Mouse (Mus musculus) liver, embryonic 11.5 days (tissue): ENCODE data around the gene Ggt6. TPM values are rescaled to one million over a fixed set of nuclear protein-coding genes. Genes with fewer than 3 reads are reported as not detected.

ENCODE experiments used
- ATAC-seq: fragments of 200-750 bp; cut with Nextera tagmentation; replicated peaks from 2 replicates; pipeline ENCODE4 v1.8.0; 2017; ENCODE audit warnings: moderate number of reproducible peaks, mild to moderate bottlenecking, moderate TSS enrichment, moderate library complexity; ENCODE audit not compliant: low FRiP score
- DNase-seq: peaks from one replicate; pipeline ENCODE4 v3.0.0-alpha.2; 2017; ENCODE audit warnings: low spot score
- H3K27ac ChIP-seq: fragments of 300-500 bp; sonication (generic); 2 replicates; pipeline ENCODE4 v1.5.1; 2014; ENCODE audit warnings: mild to moderate bottlenecking, low read depth, low read length, control low read depth
- H3K27me3 ChIP-seq: fragments of 300-500 bp; sonication (generic); replicated peaks from 2 replicates; pipeline ENCODE4 v1.6.1; 2014; ENCODE audit warnings: low read length, mixed read lengths; ENCODE audit not compliant: control insufficient read depth, insufficient read depth
- H3K36me3 ChIP-seq: fragments of 300-500 bp; sonication (generic); 2 replicates; pipeline ENCODE4 v1.6.1; 2014; ENCODE audit warnings: mild to moderate bottlenecking, low read length, moderate library complexity, mixed read lengths; ENCODE audit not compliant: control insufficient read depth, insufficient read depth
- H3K4me1 ChIP-seq: fragments of 300-500 bp; sonication (generic); replicated peaks from 2 replicates; pipeline ENCODE4 v1.6.1; 2014; ENCODE audit warnings: low read length, mixed read lengths; ENCODE audit not compliant: control insufficient read depth, insufficient read depth
- H3K4me2 ChIP-seq: fragments of 300-500 bp; sonication (generic); 2 replicates; pipeline ENCODE4 v1.6.1; 2014; ENCODE audit warnings: mild to moderate bottlenecking, control low read depth, moderate library complexity
- H3K4me3 ChIP-seq: fragments of 300-500 bp; sonication (generic); 2 replicates; pipeline ENCODE4 v1.5.1; 2014; ENCODE audit warnings: low read depth, low read length, control low read depth
- H3K9ac ChIP-seq: fragments of 300-500 bp; sonication (generic); 2 replicates; pipeline ENCODE4 v1.6.1; 2014; ENCODE audit warnings: low read depth, low read length, control low read depth
- H3K9me3 ChIP-seq: fragments of 300-500 bp; sonication (generic); 2 replicates; pipeline ENCODE4 v1.6.1; 2016; ENCODE audit warnings: low read length, inconsistent platforms, mixed read lengths; ENCODE audit not compliant: control insufficient read depth
- WGBS: fragments of 180-500 bp; shearing (Covaris S2); extraction: QIAGEN DNeasy Blood & Tissue Kit; methylation state at CpG from one replicate; pipeline ENCODE4 v1.1.7; 2014; 5-methylcytosine and 5-hydroxymethylcytosine counted together
- polyA plus RNA-seq: library from polyadenylated mRNA; unstranded; fragments of >200 nt; fragmentation: Nextera tagmentation; extraction: Ambion mirVana; gene quantifications from 2 replicates; pipeline ENCODE4 v1.2.1, GENCODE M21; 2014

Ggt6 gene
- polyA plus RNA-seq, result not detected in 2 replicates

- H3K4me2 ChIP-seq, result no peak within 1 kb of the TSS
- DNase-seq (no peak), ATAC-seq (no peak)
- no peaks in the 10 kb centered on the region; the same call in 1 of the 2 replicates for H3K27me3 ChIP-seq
- H3K4me1 ChIP-seq, result no peaks in the 10 kb centered on the region
- H3K9ac ChIP-seq, result no peak within 1 kb of the TSS
- H3K9me3 ChIP-seq, result no peaks in the 10 kb centered on the region
- WGBS, result 58% methylated on average over 11 of the region's 11 CpGs
- no peaks in the 10 kb centered on the region for H3K36me3 ChIP-seq
- no peak within 1 kb of the TSS for H3K4me3 ChIP-seq
- no peak within 1 kb of the TSS for H3K27ac ChIP-seq
These were observed at the start of gene Ggt6 for GRCm38 (mm10) chr11:72434963-72435693. TSS of gene Ggt6 (plus strand) at chr11:72435526.

GRCm38 (mm10) chr11:72388113-72388529 is 47.2 kb upstream of the Ggt6 start:
- Histone ChIP-seq H3K27me3 (no peaks in the 10 kb centered on the region), H3K27ac (no peak overlapping the region), H3K4me1 (no peaks in the 10 kb centered on the region), H3K9me3 (no peaks in the 10 kb centered on the region), H3K4me2 (no peak overlapping the region), H3K4me3 (no peak overlapping the region), H3K9ac (no peak overlapping the region), H3K36me3 (0 out of 2 replicates have a peak, but pooled peaks cover 2% of the 10 kb centered on the region)
- ATAC-seq, result no peak
- 90% methylated on average over 6 of the region's 6 CpGs for WGBS
- DNase-seq, result no peak

- Histone ChIP-seq H3K9ac (no peak overlapping the region), H3K27ac (no peak overlapping the region), H3K9me3 (no peaks in the 10 kb centered on the region), H3K4me3 (no peak overlapping the region), H3K36me3 (0 out of 2 replicates have a peak, but pooled peaks cover 3% of the 10 kb centered on the region), H3K4me1 (no peaks in the 10 kb centered on the region), H3K4me2 (no peak overlapping the region), H3K27me3 (no peaks in the 10 kb centered on the region)
- DNase-seq, result no peak
- WGBS, result 83% methylated on average over 7 of the region's 7 CpGs
- ATAC-seq, result no peak
These were observed 45.8 kb upstream of the Ggt6 start for GRCm38 (mm10) chr11:72389407-72390142.

- Histone ChIP-seq H3K27me3 (no peaks in the 10 kb centered on the region), H3K4me1 (no peaks in the 10 kb centered on the region), H3K4me2 (no peak overlapping the region), H3K36me3 (0 out of 2 replicates have a peak, but pooled peaks cover 3% of the 10 kb centered on the region), H3K4me3 (no peak overlapping the region), H3K9ac (no peak overlapping the region), H3K27ac (no peak overlapping the region), H3K9me3 (no peaks in the 10 kb centered on the region)
- WGBS, result 90% methylated on average over 13 of the region's 13 CpGs
- no peak for DNase-seq
- ATAC-seq, result no peak
These were observed 44.1 kb upstream of the Ggt6 start for GRCm38 (mm10) chr11:72391181-72391580.

GRCm38 (mm10) chr11:72393243-72393642 is 42.1 kb upstream of the Ggt6 start:
- ATAC-seq, result no peak
- Histone ChIP-seq H3K9ac (no peak overlapping the region), H3K36me3 (0 out of 2 replicates have a peak, but pooled peaks cover 3% of the 10 kb centered on the region), H3K4me2 (no peak overlapping the region), H3K27ac (no peak overlapping the region), H3K4me1 (no peaks in the 10 kb centered on the region), H3K4me3 (no peak overlapping the region), H3K9me3 (no peaks in the 10 kb centered on the region), H3K27me3 (no peaks in the 10 kb centered on the region)
- 79% methylated on average over 3 of the region's 3 CpGs for WGBS
- DNase-seq, result no peak

GRCm38 (mm10) chr11:72393669-72394068 is 41.7 kb upstream of the Ggt6 start:
- H3K36me3 ChIP-seq, result 0 out of 2 replicates have a peak, but pooled peaks cover 3% of the 10 kb centered on the region

GRCm38 (mm10) chr11:72394694-72395093 is 40.6 kb upstream of the Ggt6 start:
- no peak for DNase-seq
- Histone ChIP-seq H3K36me3 (peaks cover 3% of the 10 kb centered on the region; the same call in 1 of the 2 replicates), H3K4me3 (no peak overlapping the region), H3K9ac (no peak overlapping the region), H3K4me2 (no peak overlapping the region), H3K27ac (no peak overlapping the region), H3K9me3 (no peaks in the 10 kb centered on the region), H3K4me1 (no peaks in the 10 kb centered on the region), H3K27me3 (no peaks in the 10 kb centered on the region)
- whole genome bisulfite sequencing, result 45% methylated on average over 2 of the region's 2 CpGs
- no peak for ATAC-seq

More at GRCm38 (mm10) chr11:72393669-72394068, 41.7 kb upstream of the Ggt6 start:
- no peaks in the 10 kb centered on the region for H3K4me1 ChIP-seq
- ATAC-seq, result no peak
- no peaks in the 10 kb centered on the region for H3K27me3 ChIP-seq
- no peak for DNase-seq
- H3K4me3 ChIP-seq, result no peak overlapping the region
- H3K9ac ChIP-seq, result no peak overlapping the region
- no peaks in the 10 kb centered on the region for H3K9me3 ChIP-seq
- no peak overlapping the region for H3K27ac ChIP-seq
- 70% methylated on average over 5 of the region's 5 CpGs for WGBS
- no peak overlapping the region for H3K4me2 ChIP-seq

- no peaks in the 10 kb centered on the region for H3K27me3 ChIP-seq
- DNase-seq, result no peak
- H3K9ac ChIP-seq, result no peak overlapping the region
- ATAC-seq, result no peak
- H3K4me2 ChIP-seq, result no peak overlapping the region
- H3K4me1 ChIP-seq, result no peaks in the 10 kb centered on the region
- no peak overlapping the region for H3K27ac ChIP-seq
- no peaks in the 10 kb centered on the region for H3K9me3 ChIP-seq
- 76% methylated on average over 6 of the region's 6 CpGs for WGBS
- peaks cover 7% of the 10 kb centered on the region; the same call in 1 of the 2 replicates for H3K36me3 ChIP-seq
- no peak overlapping the region for H3K4me3 ChIP-seq
These were observed 39.7 kb upstream of the Ggt6 start for GRCm38 (mm10) chr11:72395652-72396051.
